Mouse (Mus musculus): ENCODE measurements around the gene Pomt1.

DNA sequence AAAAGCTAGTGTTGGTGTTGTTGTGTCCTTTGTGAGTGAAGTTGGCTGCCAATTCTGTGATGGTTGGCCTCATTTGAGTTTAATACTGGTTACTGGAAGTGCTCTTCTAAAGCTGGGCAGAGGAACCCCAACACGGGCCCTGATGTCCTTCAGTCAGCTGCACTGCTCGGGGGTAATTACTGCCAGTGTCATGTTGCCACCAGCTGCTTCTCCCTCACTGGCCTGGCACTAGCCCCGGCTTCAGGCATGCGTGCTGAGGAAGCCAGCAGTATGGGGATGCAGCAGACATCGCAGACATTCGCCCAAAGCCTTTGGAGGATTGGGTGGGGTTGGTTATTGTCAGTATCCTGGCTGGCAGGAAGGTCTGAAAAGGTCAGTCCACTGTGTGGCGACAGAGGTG lies 48.7 kb upstream of the Pomt1 start:
- TF ChIP-seq CTCF (IDR thresholded peaks at IDR 0.05; ENCODE audit: low read depth, low read length) (no peak), POLR2A (IDR thresholded peaks at IDR 0.05; ENCODE audit: borderline replicate concordance, low read depth, low read length) (no peak)
